8 mouse cellular contexts compared by ENCODE assay signal in the genomic region with DNA sequence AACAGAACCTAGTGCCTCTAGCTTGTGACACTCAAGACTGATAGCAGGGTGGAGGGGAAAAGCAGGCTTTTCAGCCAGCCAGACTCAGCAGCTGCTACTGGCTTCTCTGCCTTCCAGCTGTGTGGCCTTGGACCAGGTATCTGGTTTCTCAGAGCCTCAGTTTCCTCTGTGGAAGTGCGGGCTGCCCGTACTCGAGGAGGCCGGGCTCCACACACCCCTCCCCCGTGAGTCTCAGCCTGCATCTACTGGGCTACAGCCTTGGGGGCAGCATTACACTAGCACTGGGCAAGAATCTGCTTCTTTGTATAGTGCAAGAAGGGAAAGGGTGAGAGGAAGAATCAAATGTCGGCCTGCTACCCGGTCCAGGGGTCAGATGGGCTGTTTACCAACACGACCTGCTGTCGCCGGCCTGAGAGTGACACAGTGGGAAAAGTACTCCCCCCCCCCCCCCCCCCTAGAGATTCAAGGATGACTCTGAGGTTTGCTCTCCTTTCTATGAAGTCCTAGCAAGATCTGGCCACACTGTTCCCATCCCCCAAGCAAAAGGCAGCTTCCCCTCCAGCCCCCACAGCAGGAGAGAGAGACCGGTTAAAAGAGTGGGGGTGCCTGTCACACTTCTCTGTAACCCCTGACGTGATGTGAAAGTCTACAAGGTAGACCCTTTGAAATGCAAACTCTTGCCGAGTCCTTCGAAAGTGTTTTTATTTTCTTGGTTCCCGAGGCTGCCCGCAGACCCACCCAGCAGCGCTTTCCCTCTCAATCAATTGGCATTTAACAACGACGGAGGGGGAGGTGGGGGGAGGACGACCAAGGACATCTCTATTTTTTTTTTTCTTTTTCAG. TPM values are rescaled to one million over a fixed set of nuclear protein-coding genes. Genes with fewer than 3 reads are reported as not detected.
DNase-seq lines count a peak whose midpoint lies in the region; ATAC-seq and TF ChIP-seq lines count a peak whose summit lies in the region.

No protein-coding gene starts in this region.

- no peaks in the 10 kb centered on the region for H3K9me3 ChIP-seq in E14TG2a.4 (ENCODE audit: low read length)
- no peaks in the 10 kb centered on the region for H3K9me3 ChIP-seq in hindbrain, embryonic 10.5 days
- no peaks in the 10 kb centered on the region for H3K9me3 ChIP-seq in liver, embryonic 11.5 days (ENCODE audit: control insufficient read depth, low read length)

- H3K4me1 ChIP-seq in E14TG2a.4 (replicated peaks; ENCODE audit: low read depth, low read length): peaks cover 77% of the 10 kb centered on the region
- peaks cover 94% of the 10 kb centered on the region for H3K4me1 ChIP-seq in hindbrain, embryonic 10.5 days (replicated peaks)
- H3K4me1 ChIP-seq in liver, embryonic 11.5 days (replicated peaks; ENCODE audit: control insufficient read depth, insufficient read depth, low read length): peaks cover 69% of the 10 kb centered on the region
- H3K4me1 ChIP-seq in olfactory bulb, adult 2 months (ENCODE audit: control insufficient read depth, insufficient read depth, low read length): peaks cover 43% of the 10 kb centered on the region

- peak overlapping the region; percentile 85 for H3K27ac ChIP-seq in hindbrain, embryonic 10.5 days
- H3K27ac ChIP-seq in liver, embryonic 11.5 days (ENCODE audit: low read depth, low read length): peak overlapping the region; percentile 81
- peak overlapping the region; percentile 5; the same call in 1 of the 2 replicates for H3K27ac ChIP-seq in olfactory bulb, adult 2 months (ENCODE audit: insufficient read depth, low read depth, low read length)

- TF ChIP-seq CTCF in E14TG2a.4 (conservative IDR thresholded peaks at IDR 0.05; ENCODE audit: low read length): no peak
- no peak for TF ChIP-seq CTCF in olfactory bulb, adult 2 months (IDR thresholded peaks at IDR 0.05; ENCODE audit: insufficient read depth, low read depth, low read length)

- ATAC-seq in liver, embryonic 11.5 days (replicated peaks; ENCODE audit: low FRiP score): no peak; the same call in 1 of the 2 replicates

- H3K4me2 ChIP-seq in liver, embryonic 11.5 days: peak overlapping the region; percentile 53

- peaks cover 27% of the 10 kb centered on the region for H3K27me3 ChIP-seq in E14TG2a.4 (ENCODE audit: insufficient read depth, low read length)
- H3K27me3 ChIP-seq in hindbrain, embryonic 10.5 days (ENCODE audit: insufficient read depth, poor library complexity, severe bottlenecking): no peaks in the 10 kb centered on the region
- no peaks in the 10 kb centered on the region for H3K27me3 ChIP-seq in liver, embryonic 11.5 days (replicated peaks; ENCODE audit: control insufficient read depth, insufficient read depth, low read length)

- under 1% methylated on average over 20 of the region's 20 CpGs for WGBS in hindbrain, embryonic 10.5 days
- 10% methylated on average over 20 of the region's 20 CpGs for WGBS in liver, embryonic 11.5 days
- WGBS in olfactory bulb, adult 2 months: 40% methylated on average over 20 of the region's 20 CpGs

- H3K9ac ChIP-seq in liver, embryonic 11.5 days (ENCODE audit: low read depth, low read length): peak overlapping the region; percentile 50

- TF ChIP-seq POLR2A in olfactory bulb, adult 2 months (IDR thresholded peaks at IDR 0.05; ENCODE audit: insufficient read depth, low read depth, low read length): no peak

- 0 out of 2 replicates have a peak, but pooled peaks cover 4% of the 10 kb centered on the region for H3K36me3 ChIP-seq in E14TG2a.4 (ENCODE audit: insufficient read depth, low read length)
- H3K36me3 ChIP-seq in hindbrain, embryonic 10.5 days: no peaks in the 10 kb centered on the region
- no peaks in the 10 kb centered on the region for H3K36me3 ChIP-seq in liver, embryonic 11.5 days (ENCODE audit: control insufficient read depth, insufficient read depth, low read length)

- peak overlapping the region; percentile 35 for H3K4me3 ChIP-seq in E14TG2a.4 (replicated peaks; ENCODE audit: low read length)
- peak overlapping the region; percentile 41 for H3K4me3 ChIP-seq in hindbrain, embryonic 10.5 days
- 0 out of 2 replicates have a peak overlapping the region, but pooled peaks have one; percentile 21 for H3K4me3 ChIP-seq in liver, embryonic 11.5 days (ENCODE audit: low read depth, low read length)
- no peak overlapping the region for H3K4me3 ChIP-seq in olfactory bulb, adult 2 months (ENCODE audit: insufficient read depth, low read depth, low read length)

- DNase-seq in adrenal gland, postnatal 14 days: peak; percentile 64
- no peak for DNase-seq in adrenal gland, postnatal 25 days
- DNase-seq in embryo, embryonic 10.5 days (ENCODE audit: low spot score): peak; percentile 74
- DNase-seq in hindbrain, embryonic 10.5 days (ENCODE audit: low spot score): peak; percentile 68
- peak; percentile 58 for DNase-seq in liver, embryonic 11.5 days (ENCODE audit: low spot score)
- no peak for DNase-seq in natural killer cell, adult 2 months (ENCODE audit: low spot score in 2 of 2)

RNA-seq across cellular contexts. Expression of a gene that starts 4.6 kb away (rescaled TPM):
- 64.8 and 65.8 TPM in 2 replicates for total RNA-seq in adrenal gland, postnatal 14 days (2021)
- 86.3 and 107 TPM in 2 replicates for total RNA-seq in adrenal gland, postnatal 25 days (2021)
- 25.5 and 27.7 TPM in 2 replicates for polyA plus RNA-seq in hindbrain, embryonic 10.5 days (2016; fragmentation: Nextera tagmentation; extraction: Ambion mirVana)
- 20.1 and 20.4 TPM in 2 replicates for polyA plus RNA-seq in liver, embryonic 11.5 days (2014; fragmentation: Nextera tagmentation; extraction: Ambion mirVana)
- not detected in 2 replicates for polyA plus RNA-seq in olfactory bulb, adult 2 months (2012; ENCODE audit: insufficient read depth, insufficient read length, low replicate concordance, missing spikeins)

RNA-seq across cellular contexts. Expression of a gene that starts 43.4 kb away (rescaled TPM):
- 26.3 and 30.4 TPM in 2 replicates for total RNA-seq in adrenal gland, postnatal 14 days (2021)
- 30.5 and 36.6 TPM in 2 replicates for total RNA-seq in adrenal gland, postnatal 25 days (2021)
- 76.6 and 80.1 TPM in 2 replicates for polyA plus RNA-seq in hindbrain, embryonic 10.5 days (2016; fragmentation: Nextera tagmentation; extraction: Ambion mirVana)
- polyA plus RNA-seq in liver, embryonic 11.5 days (2014; fragmentation: Nextera tagmentation; extraction: Ambion mirVana): 50.4 and 54.0 TPM in 2 replicates
- polyA plus RNA-seq in olfactory bulb, adult 2 months (2012; ENCODE audit: insufficient read depth, insufficient read length, low replicate concordance, missing spikeins): not detected in 2 replicates

RNA-seq across cellular contexts. Expression of a gene that starts 50.0 kb away (rescaled TPM):
- total RNA-seq in adrenal gland, postnatal 14 days (2021): 33.6 and 35.8 TPM in 2 replicates
- total RNA-seq in adrenal gland, postnatal 25 days (2021): 35.4 and 39.5 TPM in 2 replicates
- 30.7 and 35.5 TPM in 2 replicates for polyA plus RNA-seq in hindbrain, embryonic 10.5 days (2016; fragmentation: Nextera tagmentation; extraction: Ambion mirVana)
- polyA plus RNA-seq in liver, embryonic 11.5 days (2014; fragmentation: Nextera tagmentation; extraction: Ambion mirVana): 26.9 and 28.5 TPM in 2 replicates
- not detected in 2 replicates for polyA plus RNA-seq in olfactory bulb, adult 2 months (2012; ENCODE audit: insufficient read depth, insufficient read length, low replicate concordance, missing spikeins)

Comparison
In these comparisons a context has a peak if more than half of its experiments do, and no peak if none do; other contexts are left out.
1. DNase-seq: peak in adrenal gland, postnatal 14 days (single experiment), embryo, embryonic 10.5 days (single experiment), hindbrain, embryonic 10.5 days (single experiment) and liver, embryonic 11.5 days (single experiment); none in adrenal gland, postnatal 25 days (single experiment) and natural killer cell, adult 2 months (0 of 2).
2. H3K27ac ChIP-seq: peak in every context shown above with its lines; median percentile 85 in hindbrain, embryonic 10.5 days; 81 in liver, embryonic 11.5 days; 5 in olfactory bulb, adult 2 months.
3. RNA of a gene that starts 43.4 kb away (polyA plus RNA-seq): 76.6 to 80.1 TPM in hindbrain, embryonic 10.5 days and 50.4 to 54.0 TPM in liver, embryonic 11.5 days; not detected in olfactory bulb, adult 2 months; every median in the first group is over 10 times any median in the second.